Mouse (Mus musculus) cortical plate, adult 2 months (tissue): ENCODE measurements at regions not wholly inside any gene's neighbourhood (a gene's known extent, or its start where the extent isn't known, plus 50 kb on each side); places are given as distances from the start of the nearest gene placed in this dataset.

Experiments used
- CTCF ChIP-seq: fragments of 200-500 bp; IDR thresholded peaks from 2 replicates; pipeline ENCODE4 v1.5.1; 2011; ENCODE audit warnings: mild to moderate bottlenecking, control low read depth, low read length; ENCODE audit not compliant: insufficient read depth; ENCODE audit errors: extremely low read depth
- POLR2A ChIP-seq: fragments of 200-500 bp; IDR thresholded peaks from 2 replicates; pipeline ENCODE4 v1.6.1; 2011; ENCODE audit warnings: mild to moderate bottlenecking, low read length, control low read depth; ENCODE audit not compliant: insufficient read depth; ENCODE audit errors: extremely low read depth

GRCm38 (mm10) chr6:98104432-98104831 lies 238.1 kb downstream of the Gm765 start:
- TF ChIP-seq POLR2A: no peak
- TF ChIP-seq CTCF: no peak
